Mouse (Mus musculus) forebrain, embryonic 13.5 days (tissue): ENCODE measurements at regions not wholly inside any gene's neighbourhood (a gene's known extent, or its start where the extent isn't known, plus 50 kb on each side); places are given as distances from the start of the nearest gene placed in this dataset.

Experiments
- ATAC-seq: fragments of 200-750 bp; cut with Nextera tagmentation; 2 replicates; pipeline ENCODE4 v1.8.0; 2017
- H3K27ac ChIP-seq: fragments of 300-500 bp; sonication (generic); 2 replicates; pipeline ENCODE4 v1.5.1; 2015; ENCODE audit warnings: inconsistent platforms, mild to moderate bottlenecking, moderate library complexity
- H3K27me3 ChIP-seq: fragments of 300-500 bp; sonication (generic); 2 replicates; pipeline ENCODE4 v1.6.1; 2015; ENCODE audit warnings: mild to moderate bottlenecking, inconsistent platforms
- H3K36me3 ChIP-seq: fragments of 300-500 bp; sonication (generic); 2 replicates; pipeline ENCODE4 v1.6.1; 2015; ENCODE audit warnings: mild to moderate bottlenecking, inconsistent platforms; ENCODE audit not compliant: poor library complexity, severe bottlenecking
- H3K4me1 ChIP-seq: fragments of 300-500 bp; sonication (generic); 2 replicates; pipeline ENCODE4 v1.6.1; 2015; ENCODE audit warnings: inconsistent platforms
- H3K4me2 ChIP-seq: fragments of 300-500 bp; sonication (generic); 2 replicates; pipeline ENCODE4 v1.6.1; 2015; ENCODE audit warnings: inconsistent platforms, mild to moderate bottlenecking, moderate library complexity
- H3K4me3 ChIP-seq: fragments of 300-500 bp; sonication (generic); 2 replicates; pipeline ENCODE4 v1.5.1; 2015; ENCODE audit warnings: mild to moderate bottlenecking, inconsistent platforms
- H3K9ac ChIP-seq: fragments of 300-500 bp; sonication (generic); 2 replicates; pipeline ENCODE4 v1.6.1; 2015; ENCODE audit warnings: mild to moderate bottlenecking, inconsistent platforms
- H3K9me3 ChIP-seq: fragments of 300-500 bp; sonication (generic); replicated peaks from 2 replicates; pipeline ENCODE4 v1.6.1; 2016; ENCODE audit warnings: inconsistent platforms
- WGBS: fragments of 180-500 bp; shearing (Covaris S2); methylation state at CpG from one replicate; pipeline ENCODE4 v1.1.7; 2015; 5-methylcytosine and 5-hydroxymethylcytosine counted together

DNA sequence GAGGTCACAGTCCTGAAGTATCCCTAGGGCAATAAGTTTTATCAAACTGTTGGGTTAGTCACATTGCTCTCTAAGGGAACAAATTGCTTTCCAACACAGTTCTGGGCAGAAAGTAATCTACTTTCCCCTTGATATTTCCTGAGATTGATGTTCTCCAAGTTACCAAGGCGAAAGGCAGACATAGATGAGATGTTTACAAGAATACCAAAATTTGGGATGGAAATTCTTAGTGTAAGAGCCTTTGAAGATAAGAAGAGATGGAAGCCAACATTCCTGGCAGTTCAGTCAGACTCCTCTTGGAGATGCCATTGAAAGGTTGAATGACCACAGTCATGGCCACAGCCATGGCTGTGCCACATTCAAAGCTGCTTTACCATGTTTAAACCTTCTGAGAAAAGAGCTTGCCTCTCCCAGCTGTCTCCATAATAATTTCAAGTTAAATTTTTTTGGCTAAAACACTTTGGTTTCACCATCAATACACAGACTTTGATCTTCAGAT, 199.4 kb downstream of the 1700129C05Rik start:
- H3K4me3 ChIP-seq, result no peak overlapping the region
- no peak for ATAC-seq
- peaks cover 12% of the 10 kb centered on the region for H3K4me1 ChIP-seq
- H3K27ac ChIP-seq, result no peak overlapping the region
- 92% methylated on average over 1 of the region's 1 CpGs for WGBS
- H3K9me3 ChIP-seq, result no peaks in the 10 kb centered on the region
- H3K9ac ChIP-seq, result no peak overlapping the region
- H3K27me3 ChIP-seq, result no peaks in the 10 kb centered on the region
- no peaks in the 10 kb centered on the region for H3K36me3 ChIP-seq
- H3K4me2 ChIP-seq, result no peak overlapping the region

DNA sequence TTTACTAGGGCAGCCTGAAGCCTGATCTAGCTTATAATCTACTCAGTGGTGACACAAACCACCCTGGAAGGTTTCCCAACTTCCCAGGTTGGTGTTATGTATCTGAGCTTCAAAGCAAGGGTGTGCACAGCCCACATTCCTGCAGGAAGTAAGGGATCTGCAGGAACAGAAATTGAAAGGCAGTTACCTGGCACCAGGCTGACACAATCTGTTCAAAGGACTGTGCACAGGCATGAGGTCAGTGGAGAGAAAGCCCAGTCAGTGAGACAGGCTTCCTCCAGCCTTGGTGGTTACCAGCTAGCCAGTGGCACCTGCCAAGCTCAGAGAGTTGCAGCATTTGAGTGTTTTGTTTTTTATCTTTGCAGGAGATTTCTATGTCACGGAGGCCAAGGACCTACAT, 203.6 kb downstream of the 1700129C05Rik start:
- H3K36me3 ChIP-seq, result no peaks in the 10 kb centered on the region
- no peaks in the 10 kb centered on the region for H3K9me3 ChIP-seq
- no peak overlapping the region for H3K27ac ChIP-seq
- no peak overlapping the region for H3K4me2 ChIP-seq
- peaks cover 23% of the 10 kb centered on the region for H3K4me1 ChIP-seq
- no peak for ATAC-seq
- no peak overlapping the region for H3K9ac ChIP-seq
- WGBS, result 83% methylated on average over 1 of the region's 1 CpGs
- H3K4me3 ChIP-seq, result no peak overlapping the region
- no peaks in the 10 kb centered on the region for H3K27me3 ChIP-seq

DNA sequence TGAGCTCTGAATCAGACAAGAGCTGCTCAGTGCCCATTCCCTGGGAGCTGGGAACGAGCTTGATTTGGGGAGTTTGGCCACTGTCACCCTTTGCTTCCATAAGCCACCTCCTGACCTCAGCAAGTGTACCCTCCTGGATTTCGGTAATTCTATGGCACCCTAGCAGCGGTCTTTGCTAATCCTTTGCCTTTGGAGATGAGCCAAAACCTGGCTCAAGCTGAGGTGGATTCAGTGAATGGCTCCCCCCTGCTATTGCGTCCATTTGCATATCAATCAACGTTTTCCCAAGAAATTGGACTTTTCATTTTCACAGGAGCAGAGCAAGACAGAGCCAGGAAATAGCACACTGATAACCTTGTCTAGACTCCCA, 204.1 kb downstream of the 1700129C05Rik start:
- Histone ChIP-seq H3K27ac (no peak overlapping the region), H3K4me2 (no peak overlapping the region), H3K9me3 (no peaks in the 10 kb centered on the region), H3K4me3 (no peak overlapping the region), H3K9ac (no peak overlapping the region), H3K27me3 (no peaks in the 10 kb centered on the region), H3K36me3 (no peaks in the 10 kb centered on the region), H3K4me1 (peaks cover 23% of the 10 kb centered on the region)
- ATAC-seq, result peak; percentile 10; the same call in 1 of the 2 replicates
- 17% methylated on average over 5 of the region's 5 CpGs for WGBS

DNA sequence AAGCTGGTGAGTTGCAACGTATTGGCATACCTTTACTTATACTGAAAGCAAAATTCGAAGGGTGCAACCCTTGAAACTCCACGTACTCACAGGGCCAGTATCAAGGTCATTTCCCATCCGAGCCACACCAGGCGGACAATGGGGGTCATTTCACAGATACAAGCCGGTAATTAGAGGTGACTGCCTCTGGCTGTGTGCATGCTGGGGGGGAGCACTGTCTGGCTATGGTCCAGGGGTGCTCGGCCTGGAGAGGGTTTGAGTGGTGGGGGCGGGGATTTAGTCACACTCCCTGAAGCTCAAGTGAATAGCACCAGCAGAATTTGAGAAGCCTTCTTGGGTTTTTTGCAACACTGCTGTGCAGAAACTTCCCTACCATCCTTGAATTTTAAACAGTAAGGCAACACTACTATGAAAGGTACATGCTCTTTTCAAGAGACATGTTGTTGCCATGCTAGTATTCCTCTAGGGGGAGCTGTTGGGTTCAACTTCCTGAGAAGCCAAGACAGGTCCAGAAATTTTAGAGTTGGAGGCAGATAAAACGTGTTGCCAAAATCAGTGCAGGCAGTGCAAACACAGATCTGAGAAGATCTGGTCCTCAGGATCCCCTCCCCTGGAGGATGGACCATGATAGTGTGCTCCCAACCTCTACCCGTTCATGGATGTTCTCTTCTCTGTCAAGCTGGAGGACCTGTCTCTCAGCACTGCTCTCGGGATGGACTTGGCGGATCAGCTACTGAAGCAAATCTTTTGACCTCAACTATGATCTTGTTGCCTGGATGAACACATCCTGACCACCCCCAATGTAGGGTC, 204.7 kb downstream of the 1700129C05Rik start:
- Histone ChIP-seq H3K4me3 (no peak overlapping the region), H3K27me3 (no peaks in the 10 kb centered on the region), H3K9me3 (no peaks in the 10 kb centered on the region), H3K4me2 (peak overlapping the region; percentile 24; the same call in 1 of the 2 replicates), H3K36me3 (no peaks in the 10 kb centered on the region), H3K27ac (no peak overlapping the region), H3K4me1 (peaks cover 23% of the 10 kb centered on the region), H3K9ac (no peak overlapping the region)
- peak; percentile 74 for ATAC-seq
- WGBS, result 51% methylated on average over 12 of the region's 12 CpGs

DNA sequence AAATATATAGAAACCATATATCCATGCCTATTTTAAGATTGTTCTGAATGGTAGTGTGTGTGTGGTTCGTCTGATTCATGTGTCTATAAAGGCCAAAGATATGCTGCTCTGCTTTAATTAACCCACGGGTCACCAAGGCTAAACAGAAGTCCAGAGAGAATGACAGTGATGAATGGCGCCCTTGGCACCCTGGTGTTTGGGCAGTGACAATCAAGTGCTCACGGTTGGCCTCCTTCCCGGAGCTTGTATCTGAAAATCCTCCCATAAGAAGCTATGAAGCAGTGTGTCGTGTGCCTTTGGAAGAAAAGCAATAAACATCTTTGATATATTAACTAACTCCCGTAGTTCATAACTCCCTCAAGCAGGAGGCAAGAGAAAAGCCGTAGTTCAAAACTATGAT, 205.4 kb downstream of the 1700129C05Rik start:
- H3K36me3 ChIP-seq, result no peaks in the 10 kb centered on the region
- H3K4me3 ChIP-seq, result no peak overlapping the region
- H3K4me1 ChIP-seq, result peaks cover 23% of the 10 kb centered on the region
- no peak overlapping the region for H3K9ac ChIP-seq
- H3K4me2 ChIP-seq, result peak overlapping the region; percentile 24; the same call in 1 of the 2 replicates
- no peak for ATAC-seq
- WGBS, result 24% methylated on average over 8 of the region's 8 CpGs
- H3K27ac ChIP-seq, result no peak overlapping the region
- no peaks in the 10 kb centered on the region for H3K27me3 ChIP-seq
- H3K9me3 ChIP-seq, result no peaks in the 10 kb centered on the region

DNA sequence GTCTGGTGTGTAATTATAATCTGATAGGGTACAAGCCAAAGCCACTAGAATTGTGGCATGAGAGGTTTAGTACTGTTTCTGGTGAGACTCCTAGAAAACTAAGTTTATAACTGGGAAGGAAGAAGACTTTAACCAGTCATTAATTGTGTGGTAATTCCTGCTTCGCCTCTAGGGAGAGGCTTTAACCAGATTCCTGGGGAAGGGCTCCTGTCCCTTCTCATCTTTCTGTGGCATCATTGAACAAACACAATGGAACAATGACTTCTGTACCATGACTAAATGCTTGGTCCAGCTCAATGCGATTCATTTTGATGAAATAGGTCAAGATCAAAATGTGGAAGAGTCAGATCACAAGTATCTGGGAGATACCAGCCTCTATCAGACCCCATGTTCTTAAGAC, 206.6 kb downstream of the 1700129C05Rik start:
- Histone ChIP-seq H3K9ac (no peak overlapping the region), H3K4me3 (no peak overlapping the region), H3K4me1 (peaks cover 23% of the 10 kb centered on the region), H3K27me3 (no peaks in the 10 kb centered on the region), H3K9me3 (no peaks in the 10 kb centered on the region), H3K4me2 (no peak overlapping the region), H3K27ac (no peak overlapping the region), H3K36me3 (no peaks in the 10 kb centered on the region)
- ATAC-seq, result no peak
- WGBS, result 57% methylated on average over 2 of the region's 2 CpGs

DNA sequence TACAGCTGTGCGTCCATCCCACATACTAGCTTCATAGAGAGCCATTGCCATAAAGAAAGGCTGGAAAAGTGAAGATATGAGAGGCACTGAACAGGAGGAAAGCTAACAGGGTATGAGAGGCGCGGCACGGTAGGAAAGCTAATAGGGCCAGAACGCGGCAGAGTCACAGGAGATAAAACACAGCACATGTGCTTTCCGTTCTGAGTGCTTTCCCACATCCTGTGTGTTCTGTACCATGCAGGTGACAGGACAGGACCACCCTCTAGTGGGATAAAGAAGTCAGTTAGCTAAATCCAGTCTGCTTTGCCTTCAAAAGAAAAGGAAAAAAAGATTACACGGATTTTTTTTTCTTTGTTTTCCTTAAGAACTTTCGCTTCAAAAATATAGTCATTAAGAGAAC, 224.8 kb downstream of the 1700129C05Rik start:
- WGBS, result 83% methylated on average over 9 of the region's 9 CpGs
- no peaks in the 10 kb centered on the region for H3K36me3 ChIP-seq
- no peaks in the 10 kb centered on the region for H3K9me3 ChIP-seq
- H3K27ac ChIP-seq, result no peak overlapping the region
- H3K4me2 ChIP-seq, result no peak overlapping the region
- H3K4me1 ChIP-seq, result no peaks in the 10 kb centered on the region
- no peaks in the 10 kb centered on the region for H3K27me3 ChIP-seq
- no peak overlapping the region for H3K9ac ChIP-seq
- no peak for ATAC-seq
- no peak overlapping the region for H3K4me3 ChIP-seq

DNA sequence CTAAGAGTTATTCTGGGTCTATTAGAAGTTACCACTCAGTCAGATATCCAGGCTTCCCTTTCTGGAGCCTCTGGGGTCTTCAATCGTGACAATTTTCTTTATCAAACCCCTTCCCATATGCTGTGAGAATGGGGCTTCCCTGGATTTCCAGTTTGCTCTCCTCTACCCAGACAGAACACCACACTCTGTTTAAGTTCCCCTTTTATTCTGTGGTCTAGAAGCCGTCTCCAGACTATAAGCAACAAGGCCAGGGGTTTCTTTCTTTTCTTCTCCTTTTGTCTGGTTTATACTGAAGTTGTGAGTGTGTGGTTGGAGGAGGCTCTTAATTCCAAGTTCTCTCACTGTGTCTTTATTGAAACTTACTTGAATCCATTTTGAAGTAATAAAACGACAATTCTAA, 225.5 kb downstream of the 1700129C05Rik start:
- WGBS, result 72% methylated on average over 3 of the region's 3 CpGs

DNA sequence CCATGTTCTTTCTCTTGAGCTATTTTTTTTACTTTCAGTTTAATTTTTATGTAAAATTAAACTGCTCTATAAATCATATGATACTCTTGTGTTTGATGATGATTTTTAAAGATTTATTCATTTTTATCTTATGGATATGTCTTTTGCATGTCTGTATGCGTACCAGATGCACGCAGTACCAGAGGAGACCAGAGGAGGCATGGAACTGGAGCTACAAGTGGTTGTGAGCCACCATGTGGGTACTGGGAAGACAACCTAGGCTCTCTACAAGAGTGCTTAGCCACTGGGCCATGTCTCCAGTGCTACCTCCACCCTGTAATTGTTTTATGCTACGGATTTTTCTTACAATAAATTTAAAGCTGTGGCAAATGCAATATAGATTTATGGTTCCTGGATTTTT, 227.8 kb downstream of the 1700129C05Rik start:
- no peak for ATAC-seq
- Histone ChIP-seq H3K27me3 (no peaks in the 10 kb centered on the region), H3K9ac (no peak overlapping the region), H3K4me3 (no peak overlapping the region), H3K36me3 (no peaks in the 10 kb centered on the region), H3K4me2 (no peak overlapping the region), H3K9me3 (no peaks in the 10 kb centered on the region), H3K4me1 (no peaks in the 10 kb centered on the region), H3K27ac (no peak overlapping the region)
- 90% methylated on average over 3 of the region's 3 CpGs for WGBS

More for the DNA sequence above, 225.5 kb downstream of the 1700129C05Rik start:
- ATAC-seq, result no peak
- no peaks in the 10 kb centered on the region for H3K36me3 ChIP-seq
- no peaks in the 10 kb centered on the region for H3K9me3 ChIP-seq
- no peak overlapping the region for H3K27ac ChIP-seq
- no peak overlapping the region for H3K9ac ChIP-seq
- no peak overlapping the region for H3K4me2 ChIP-seq
- no peak overlapping the region for H3K4me3 ChIP-seq
- no peaks in the 10 kb centered on the region for H3K4me1 ChIP-seq
- no peaks in the 10 kb centered on the region for H3K27me3 ChIP-seq

DNA sequence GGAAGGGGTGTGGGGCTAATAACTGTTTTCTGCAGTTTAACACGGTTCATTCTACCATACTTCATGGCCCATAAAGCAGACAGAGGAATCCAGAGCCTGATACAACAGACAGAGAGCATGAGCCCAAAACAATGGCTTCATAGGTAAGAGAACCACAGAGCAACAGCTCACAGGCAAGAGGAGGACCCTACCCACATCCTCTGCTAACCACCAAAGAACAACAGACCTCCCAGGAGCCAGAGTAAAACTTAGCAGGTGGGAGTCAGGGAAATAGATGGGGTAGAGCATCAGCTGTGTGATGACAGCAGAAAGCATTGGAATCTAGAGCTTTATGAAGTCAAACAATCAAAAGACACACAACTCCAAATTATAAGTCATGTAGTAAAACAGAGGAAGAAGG, 231.8 kb downstream of the 1700129C05Rik start:
- Histone ChIP-seq H3K4me3 (no peak overlapping the region), H3K9ac (no peak overlapping the region), H3K4me2 (no peak overlapping the region), H3K9me3 (no peaks in the 10 kb centered on the region), H3K4me1 (no peaks in the 10 kb centered on the region), H3K36me3 (no peaks in the 10 kb centered on the region), H3K27ac (no peak overlapping the region), H3K27me3 (no peaks in the 10 kb centered on the region)
- ATAC-seq, result no peak
- WGBS, result 81% methylated on average over 1 of the region's 1 CpGs

DNA sequence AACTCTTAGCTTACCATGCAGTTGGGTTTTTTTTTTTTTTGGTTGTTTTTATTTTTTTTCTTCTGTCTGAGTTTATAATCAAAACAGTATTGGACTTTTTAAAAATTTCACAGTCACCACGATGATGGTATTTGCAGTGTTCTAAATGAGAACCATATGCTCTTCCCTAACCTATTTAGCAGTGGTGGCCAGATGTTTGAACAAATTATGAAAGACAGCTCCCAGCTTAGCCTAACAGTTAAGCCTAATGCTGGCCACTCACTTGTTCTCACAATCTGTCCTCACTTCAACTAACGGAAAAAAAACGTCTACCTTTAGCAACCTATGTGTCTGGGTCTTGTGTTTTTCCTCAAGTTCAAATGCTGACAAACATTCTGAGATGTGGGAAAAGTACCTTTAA, 234.8 kb downstream of the 1700129C05Rik start:
- Histone ChIP-seq H3K4me3 (no peak overlapping the region), H3K9me3 (no peaks in the 10 kb centered on the region), H3K4me1 (peaks cover 5% of the 10 kb centered on the region; the same call in 1 of the 2 replicates), H3K27me3 (no peaks in the 10 kb centered on the region), H3K9ac (no peak overlapping the region), H3K36me3 (no peaks in the 10 kb centered on the region), H3K4me2 (no peak overlapping the region), H3K27ac (no peak overlapping the region)
- ATAC-seq, result no peak
- 85% methylated on average over 3 of the region's 3 CpGs for WGBS

DNA sequence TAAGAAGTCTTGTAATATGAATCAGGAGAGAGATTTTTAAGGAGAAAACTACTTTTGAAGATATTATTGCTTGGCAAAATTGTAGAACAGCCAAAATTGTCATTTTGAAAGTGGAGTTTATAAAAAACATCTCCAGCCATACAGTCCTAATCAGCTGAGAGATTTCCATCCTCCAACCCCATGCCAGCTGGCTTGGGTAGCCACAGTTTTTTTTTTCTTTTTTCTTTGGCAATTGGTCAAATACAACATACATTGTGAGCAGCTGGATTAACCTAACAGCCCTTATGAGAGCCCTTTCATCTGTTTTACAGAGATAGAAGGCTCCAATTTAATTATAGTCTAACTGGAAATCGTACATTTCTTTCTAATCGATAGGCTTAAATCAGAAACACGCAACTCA, 235.3 kb downstream of the 1700129C05Rik start:
- Histone ChIP-seq H3K36me3 (no peaks in the 10 kb centered on the region), H3K9me3 (no peaks in the 10 kb centered on the region), H3K4me3 (no peak overlapping the region), H3K27ac (no peak overlapping the region), H3K4me2 (no peak overlapping the region), H3K27me3 (no peaks in the 10 kb centered on the region), H3K9ac (no peak overlapping the region), H3K4me1 (peaks cover 5% of the 10 kb centered on the region; the same call in 1 of the 2 replicates)
- no peak for ATAC-seq
- 80% methylated on average over 3 of the region's 3 CpGs for WGBS

DNA sequence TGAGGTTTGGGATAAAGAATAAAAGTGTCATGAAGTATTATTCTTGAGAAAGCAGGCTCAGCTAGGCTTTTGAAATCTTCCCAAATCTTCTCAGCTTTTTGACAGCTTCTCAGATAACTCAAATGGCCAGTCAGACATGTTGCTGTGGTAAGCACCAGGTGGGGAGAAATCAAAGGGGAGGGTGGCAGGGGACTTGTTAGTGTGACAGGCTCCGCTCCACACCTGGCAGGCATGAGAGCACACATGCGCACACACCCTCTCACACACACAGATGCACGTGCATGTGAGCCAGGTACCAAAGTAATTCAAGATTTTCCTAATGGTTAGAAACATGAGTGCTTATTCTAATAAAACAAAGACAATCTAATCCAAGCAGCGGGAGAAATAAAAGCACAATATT, 236.1 kb downstream of the 1700129C05Rik start:
- no peak for ATAC-seq
- Histone ChIP-seq H3K9ac (no peak overlapping the region), H3K4me1 (peaks cover 5% of the 10 kb centered on the region; the same call in 1 of the 2 replicates), H3K4me2 (no peak overlapping the region), H3K9me3 (no peaks in the 10 kb centered on the region), H3K27ac (no peak overlapping the region), H3K36me3 (no peaks in the 10 kb centered on the region), H3K27me3 (no peaks in the 10 kb centered on the region), H3K4me3 (no peak overlapping the region)
- 82% methylated on average over 4 of the region's 4 CpGs for WGBS
